Mouse (Mus musculus) intestine, embryonic 15.5 days (tissue): ENCODE results near the gene Npepps. TPM values are rescaled to one million over a fixed set of nuclear protein-coding genes. Genes with fewer than 3 reads are reported as not detected.
"Not testable (repeated sequence)": the region's sequence is repeated elsewhere in the genome, so short reads cannot be mapped to it uniquely, and the experiment has no call there.

Source experiments
- ATAC-seq: fragments of 200-750 bp; cut with Nextera tagmentation; 2 replicates; pipeline ENCODE4 v1.8.0; 2017; ENCODE audit warnings: moderate TSS enrichment, moderate library complexity
- H3K27ac ChIP-seq: fragments of 300-500 bp; sonication (generic); 2 replicates; pipeline ENCODE4 v1.5.1; 2015; ENCODE audit warnings: mild to moderate bottlenecking, inconsistent platforms
- H3K27me3 ChIP-seq: fragments of 300-500 bp; sonication (generic); replicated peaks from 2 replicates; pipeline ENCODE4 v1.6.1; 2015; ENCODE audit warnings: inconsistent platforms
- H3K36me3 ChIP-seq: fragments of 300-500 bp; sonication (generic); 2 replicates; pipeline ENCODE4 v1.6.1; 2015; ENCODE audit warnings: inconsistent platforms
- H3K4me1 ChIP-seq: fragments of 300-500 bp; sonication (generic); replicated peaks from 2 replicates; pipeline ENCODE4 v1.6.1; 2015; ENCODE audit warnings: inconsistent platforms
- H3K4me2 ChIP-seq: fragments of 300-500 bp; sonication (generic); replicated peaks from 2 replicates; pipeline ENCODE4 v1.6.1; 2015; ENCODE audit warnings: mild to moderate bottlenecking, inconsistent platforms
- H3K4me3 ChIP-seq: fragments of 300-500 bp; sonication (generic); replicated peaks from 2 replicates; pipeline ENCODE4 v1.5.1; 2015; ENCODE audit warnings: inconsistent platforms
- H3K9ac ChIP-seq: fragments of 300-500 bp; sonication (generic); 2 replicates; pipeline ENCODE4 v1.6.1; 2015; ENCODE audit warnings: inconsistent platforms
- H3K9me3 ChIP-seq: fragments of 300-500 bp; sonication (generic); 2 replicates; pipeline ENCODE4 v1.6.1; 2016; ENCODE audit warnings: inconsistent platforms
- WGBS: fragments of 180-500 bp; shearing (Covaris S2); methylation state at CpG from one replicate; pipeline ENCODE4 v1.1.7; 2015; 5-methylcytosine and 5-hydroxymethylcytosine counted together
- polyA plus RNA-seq: library from polyadenylated mRNA; unstranded; fragments of >200 nt; fragmentation: Nextera tagmentation; extraction: Ambion mirVana; gene quantifications from 2 replicates; pipeline ENCODE4 v1.2.1, GENCODE M21; 2015

The Npepps gene
- 77.3 and 84.1 TPM in 2 replicates for polyA plus RNA-seq

- Histone ChIP-seq H3K27ac (peak within 1 kb of the TSS; percentile 97), H3K9ac (peak within 1 kb of the TSS; percentile 100), H3K4me1 (peaks cover 13% of the 10 kb centered on the region), H3K36me3 (no peaks in the 10 kb centered on the region), H3K27me3 (no peaks in the 10 kb centered on the region), H3K4me2 (peak within 1 kb of the TSS; percentile 72), H3K4me3 (peak within 1 kb of the TSS; percentile 100), H3K9me3 (no peaks in the 10 kb centered on the region)
- peak; percentile 80 for ATAC-seq
- WGBS = under 1% methylated on average over 32 of the region's 83 CpGs
Measured at GRCm38 (mm10) chr11:97280216-97280861, at the start of gene Npepps. Npepps (minus strand) TSS chr11:97280638.

GRCm38 (mm10) chr11:97328148-97328547, 47.7 kb upstream of the Npepps start:
- H3K9me3 ChIP-seq = no peaks in the 10 kb centered on the region
- WGBS = 23% methylated on average over 9 of the region's 9 CpGs
- H3K36me3 ChIP-seq = peaks cover 29% of the 10 kb centered on the region
- H3K4me2 ChIP-seq = no peak overlapping the region
- peak; percentile 34; the same call in 1 of the 2 replicates for ATAC-seq
- H3K9ac ChIP-seq = no peak overlapping the region
- H3K4me3 ChIP-seq = no peak overlapping the region
- H3K27ac ChIP-seq = no peak overlapping the region
- H3K27me3 ChIP-seq = no peaks in the 10 kb centered on the region
- 0 out of 2 replicates have a peak, but pooled peaks cover 3% of the 10 kb centered on the region for H3K4me1 ChIP-seq

- ATAC-seq = no peak
- Histone ChIP-seq H3K4me3 (no peak overlapping the region), H3K27ac (no peak overlapping the region), H3K36me3 (peaks cover 29% of the 10 kb centered on the region), H3K4me1 (no peaks in the 10 kb centered on the region), H3K27me3 (no peaks in the 10 kb centered on the region), H3K9me3 (no peaks in the 10 kb centered on the region), H3K9ac (no peak overlapping the region), H3K4me2 (no peak overlapping the region)
- WGBS = 72% methylated on average over 1 of the region's 1 CpGs
Measured at GRCm38 (mm10) chr11:97325224-97325623, 44.8 kb upstream of the Npepps start.

- H3K4me1 ChIP-seq, H3K27me3 ChIP-seq, H3K9ac ChIP-seq, ATAC-seq, H3K4me3 ChIP-seq, H3K9me3 ChIP-seq, H3K4me2 ChIP-seq, H3K27ac ChIP-seq: not testable (repeated sequence)
- WGBS = 80% methylated on average over 8 of the region's 8 CpGs
- peaks cover 18% of the 10 kb centered on the region for H3K36me3 ChIP-seq
Measured at GRCm38 (mm10) chr11:97321894-97322600, 41.6 kb upstream of the Npepps start.

GRCm38 (mm10) chr11:97321197-97321596, 40.8 kb upstream of the Npepps start:
- Histone ChIP-seq H3K9ac (no peak overlapping the region), H3K4me2 (no peak overlapping the region), H3K36me3 (peaks cover 10% of the 10 kb centered on the region), H3K27me3 (no peaks in the 10 kb centered on the region), H3K4me3 (no peak overlapping the region), H3K9me3 (no peaks in the 10 kb centered on the region), H3K4me1 (no peaks in the 10 kb centered on the region), H3K27ac (no peak overlapping the region)
- 96% methylated on average over 8 of the region's 8 CpGs for WGBS
- ATAC-seq = no peak

GRCm38 (mm10) chr11:97315504-97316503, 35.4 kb upstream of the Npepps start, which contains the start of gene Mrpl45:
Mrpl45 (plus strand) TSS chr11:97315716.
- Histone ChIP-seq H3K27ac (peak within 1 kb of the TSS; percentile 67), H3K9ac (peak within 1 kb of the TSS; percentile 54), H3K4me1 (peaks cover 5% of the 10 kb centered on the region), H3K9me3 (no peaks in the 10 kb centered on the region), H3K4me3 (peak within 1 kb of the TSS; percentile 51), H3K36me3 (no peaks in the 10 kb centered on the region), H3K4me2 (peak within 1 kb of the TSS; percentile 51), H3K27me3 (no peaks in the 10 kb centered on the region)
- under 1% methylated on average over 50 of the region's 50 CpGs for WGBS
- ATAC-seq = peak; percentile 96

GRCm38 (mm10) chr11:97314751-97315503, 34.5 kb upstream of the Npepps start:
- Histone ChIP-seq H3K4me3 (peak overlapping the region; percentile 51; the same call in 1 of the 2 replicates), H3K27me3 (no peaks in the 10 kb centered on the region), H3K4me2 (peak overlapping the region; percentile 51; the same call in 1 of the 2 replicates), H3K27ac (peak overlapping the region; percentile 30; the same call in 1 of the 2 replicates), H3K9ac (no peak overlapping the region), H3K4me1 (peaks cover 10% of the 10 kb centered on the region), H3K9me3 (no peaks in the 10 kb centered on the region), H3K36me3 (no peaks in the 10 kb centered on the region)
- ATAC-seq = peak; percentile 7
- 42% methylated on average over 8 of the region's 8 CpGs for WGBS

GRCm38 (mm10) chr11:97314110-97314509, 33.7 kb upstream of the Npepps start:
- H3K4me3 ChIP-seq = no peak overlapping the region
- H3K36me3 ChIP-seq = no peaks in the 10 kb centered on the region
- no peaks in the 10 kb centered on the region for H3K27me3 ChIP-seq
- H3K27ac ChIP-seq = no peak overlapping the region
- H3K9ac ChIP-seq = no peak overlapping the region
- peaks cover 16% of the 10 kb centered on the region for H3K4me1 ChIP-seq
- H3K9me3 ChIP-seq = no peaks in the 10 kb centered on the region
- no peak for ATAC-seq
- 96% methylated on average over 3 of the region's 3 CpGs for WGBS
- no peak overlapping the region for H3K4me2 ChIP-seq

GRCm38 (mm10) chr11:97312871-97313270, 32.4 kb upstream of the Npepps start:
- 83% methylated on average over 1 of the region's 1 CpGs for WGBS
- not testable (repeated sequence) for H3K4me3 ChIP-seq, H3K4me2 ChIP-seq, H3K36me3 ChIP-seq, H3K9ac ChIP-seq, H3K27ac ChIP-seq, H3K27me3 ChIP-seq, H3K9me3 ChIP-seq, ATAC-seq
- H3K4me1 ChIP-seq = peaks cover 16% of the 10 kb centered on the region

- peak overlapping the region; percentile 82 for H3K27ac ChIP-seq
Measured at GRCm38 (mm10) chr11:97310895-97311631, 30.6 kb upstream of the Npepps start.

More at GRCm38 (mm10) chr11:97310895-97311631, 30.6 kb upstream of the Npepps start:
- 7% methylated on average over 18 of the region's 18 CpGs for WGBS
- no peaks in the 10 kb centered on the region for H3K9me3 ChIP-seq
- H3K4me1 ChIP-seq = peaks cover 16% of the 10 kb centered on the region
- peak overlapping the region; percentile 26 for H3K4me3 ChIP-seq
- H3K9ac ChIP-seq = peak overlapping the region; percentile 44
- ATAC-seq = no peak
- peak overlapping the region; percentile 71 for H3K4me2 ChIP-seq
- no peaks in the 10 kb centered on the region for H3K36me3 ChIP-seq
- H3K27me3 ChIP-seq = no peaks in the 10 kb centered on the region
